In the genomic region with DNA sequence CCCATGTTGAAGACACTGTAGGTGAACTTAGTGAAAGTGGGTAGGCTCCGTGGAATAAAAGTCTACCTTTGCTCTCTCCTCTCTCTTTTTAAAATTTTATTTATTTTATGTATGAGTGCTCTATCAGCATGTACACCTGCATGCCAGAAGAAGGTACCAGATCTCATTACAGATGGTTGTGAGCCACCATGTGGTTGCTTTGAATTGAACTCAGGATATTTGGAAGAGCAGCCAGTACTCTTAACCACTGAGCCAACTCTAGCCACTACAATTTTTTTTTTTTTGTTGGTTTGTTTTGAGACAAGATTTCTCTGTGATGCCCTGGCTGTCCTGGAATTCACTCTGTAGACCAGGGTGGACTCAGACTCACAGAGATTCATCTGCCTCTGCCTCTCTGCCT, we compare ENCODE assay signal across 28 mouse cellular contexts. TPM values are rescaled to one million over a fixed set of nuclear protein-coding genes. Genes with fewer than 3 reads are reported as not detected.
DNase-seq lines count a peak whose midpoint lies in the region; ATAC-seq and TF ChIP-seq lines count a peak whose summit lies in the region.
"Had no signal": no experiment of that assay in that cellular context is flagged by ENCODE, and none has a peak within 500 bp of the region (broad histone marks: within the 10 kb centered on the region; RNA-seq: fewer than 3 reads in every experiment).

No protein-coding gene starts in this region.

- no peak overlapping the region for H3K9ac ChIP-seq in heart, embryonic 12.5 days
- H3K9ac ChIP-seq in liver, adult 2 months (ENCODE audit: low read depth, low read length), result no peak overlapping the region
- no peak overlapping the region for H3K9ac ChIP-seq in liver, postnatal 0 days (replicated peaks)
- H3K9ac ChIP-seq: embryonic facial prominence, embryonic 15.5 days; forebrain, embryonic 12.5 days; forebrain, postnatal 0 days; hindbrain, embryonic 14.5 days; limb, embryonic 13.5 days; liver, embryonic 14.5 days; lung, embryonic 14.5 days had no signal

- H3K4me2 ChIP-seq in heart, embryonic 12.5 days, result no peak overlapping the region
- no peak overlapping the region for H3K4me2 ChIP-seq in liver, postnatal 0 days (ENCODE audit: low read depth, low read length)
- H3K4me2 ChIP-seq: embryonic facial prominence, embryonic 15.5 days; forebrain, embryonic 12.5 days; hindbrain, embryonic 14.5 days; limb, embryonic 13.5 days; lung, embryonic 14.5 days had no signal

- no peak for TF ChIP-seq CTCF in liver, adult 2 months (IDR thresholded peaks at IDR 0.05; ENCODE audit: low read depth, low read length)
- no peak for TF ChIP-seq CTCF in liver, postnatal 0 days (IDR thresholded peaks at IDR 0.05; ENCODE audit: low read depth)

- no peak for DNase-seq in heart, postnatal 25 days (ENCODE audit: low spot score)
- DNase-seq in liver, adult 2 months (ENCODE audit: extremely low read depth, low read depth, low spot score), result peak; percentile 49
- DNase-seq in liver, postnatal 0 days, result no peak
- DNase-seq in cerebellum, adult 8-10 months, result peak; percentile 64
- peak; percentile 23 to 31 for DNase-seq in layer of hippocampus, postnatal 36 days
- DNase-seq in thymus, postnatal 10 days (ENCODE audit: low spot score in 2 of 2), result no peak
- DNase-seq in spleen, adult 18-20 months, result no peak
- DNase-seq: adrenal gland, postnatal 14 days; forebrain, postnatal 0 days; gastrocnemius, postnatal 14 days; heart, adult 11 months; heart, postnatal 4 days; kidney, adult 9 months; kidney, postnatal 10 days; lung, embryonic 14.5 days; lung, postnatal 14 days; right cerebral cortex, adult 18-20 months; right cerebral cortex, postnatal 4 days had no signal

- no peak overlapping the region for H3K4me3 ChIP-seq in heart, embryonic 12.5 days
- H3K4me3 ChIP-seq in liver, adult 2 months (ENCODE audit: insufficient read depth, low read depth, low read length), result no peak overlapping the region
- H3K4me3 ChIP-seq in liver, postnatal 0 days (ENCODE audit: low read depth, low read length), result no peak overlapping the region
- H3K4me3 ChIP-seq: embryonic facial prominence, embryonic 10.5 days; embryonic facial prominence, embryonic 15.5 days; forebrain, embryonic 12.5 days; heart, embryonic 10.5 days; limb, embryonic 13.5 days had no signal

- H3K27me3 ChIP-seq in heart, embryonic 12.5 days (replicated peaks), result no peaks in the 10 kb centered on the region
- H3K27me3 ChIP-seq in liver, adult 2 months (ENCODE audit: control insufficient read depth, insufficient read depth, low read length), result no peaks in the 10 kb centered on the region
- H3K27me3 ChIP-seq in liver, postnatal 0 days (ENCODE audit: insufficient read depth, low read length), result no peaks in the 10 kb centered on the region
- H3K27me3 ChIP-seq: embryonic facial prominence, embryonic 15.5 days; forebrain, embryonic 12.5 days; limb, embryonic 13.5 days had no signal

- H3K9me3 ChIP-seq in heart, embryonic 12.5 days (replicated peaks), result no peaks in the 10 kb centered on the region
- H3K9me3 ChIP-seq in liver, postnatal 0 days (ENCODE audit: low read length), result no peaks in the 10 kb centered on the region
- H3K9me3 ChIP-seq: embryonic facial prominence, embryonic 10.5 days; embryonic facial prominence, embryonic 15.5 days; forebrain, embryonic 12.5 days; heart, embryonic 10.5 days; limb, embryonic 13.5 days had no signal

- peaks cover 27% of the 10 kb centered on the region for H3K4me1 ChIP-seq in heart, embryonic 12.5 days (replicated peaks)
- H3K4me1 ChIP-seq in liver, adult 2 months (ENCODE audit: control insufficient read depth, insufficient read depth, low read length), result peaks cover 32% of the 10 kb centered on the region
- H3K4me1 ChIP-seq in liver, postnatal 0 days (ENCODE audit: insufficient read depth), result peaks cover 16% of the 10 kb centered on the region

- peaks cover 8% of the 10 kb centered on the region; the same call in 1 of the 2 replicates for H3K36me3 ChIP-seq in heart, embryonic 12.5 days
- H3K36me3 ChIP-seq in liver, adult 2 months (ENCODE audit: control insufficient read depth, insufficient read depth, low read length), result no peaks in the 10 kb centered on the region
- no peaks in the 10 kb centered on the region; the same call in 1 of the 2 replicates for H3K36me3 ChIP-seq in liver, postnatal 0 days (replicated peaks; ENCODE audit: insufficient read depth, low read length)
- H3K36me3 ChIP-seq: embryonic facial prominence, embryonic 15.5 days; forebrain, embryonic 12.5 days; limb, embryonic 13.5 days had no signal

- TF ChIP-seq POLR2A in liver, adult 2 months (IDR thresholded peaks at IDR 0.05; ENCODE audit: extremely low read depth, insufficient read depth, low read length), result no peak

- peaks cover 40% of the 10 kb centered on the region for H3K79me2 ChIP-seq in liver, adult 2 months (ENCODE audit: control insufficient read depth, insufficient read depth, low read length)

- peak overlapping the region; percentile 43; the same call in 1 of the 2 replicates for H3K27ac ChIP-seq in heart, embryonic 12.5 days (ENCODE audit: poor library complexity, severe bottlenecking)
- H3K27ac ChIP-seq in liver, adult 2 months (replicated peaks; ENCODE audit: insufficient read depth, low read depth, low read length), result no peak overlapping the region
- no peak overlapping the region for H3K27ac ChIP-seq in liver, postnatal 0 days (ENCODE audit: low read depth)
- H3K27ac ChIP-seq: embryonic facial prominence, embryonic 10.5 days; embryonic facial prominence, embryonic 15.5 days; forebrain, embryonic 12.5 days; heart, embryonic 10.5 days; hindbrain, embryonic 14.5 days; limb, embryonic 13.5 days; liver, embryonic 14.5 days had no signal

- intact Hi-C loops in heart, postnatal 25 days (cut with DNase I), result no loop called here

- 95% methylated on average over 1 of the region's 1 CpGs for WGBS in heart, embryonic 12.5 days
- 42% methylated on average over 1 of the region's 1 CpGs for WGBS in liver, adult 2 months
- WGBS in liver, postnatal 0 days (ENCODE audit: insufficient replicate concordance), result 73% methylated on average over 1 of the region's 1 CpGs

- no peak for TF ChIP-seq EP300 in liver, postnatal 0 days (IDR thresholded peaks at IDR 0.05; ENCODE audit: low read depth)

- no peak for ATAC-seq in heart, embryonic 12.5 days (ENCODE audit: insufficient number of reproducible peaks, low FRiP score)
- no peak for ATAC-seq in liver, postnatal 0 days
- ATAC-seq: forebrain, postnatal 0 days; intestine, postnatal 0 days; midbrain, embryonic 16.5 days had no signal

RNA-seq across cellular contexts. Expression of a gene that starts 23.1 kb away (rescaled TPM):
- 136 and 141 TPM in 2 replicates for polyA plus RNA-seq in heart, embryonic 12.5 days (2016; fragmentation: Nextera tagmentation; extraction: Ambion mirVana)
- 10 to 100 TPM; 80.9 to 84.4 TPM for total RNA-seq in heart, postnatal 25 days (2021)
- total RNA-seq in liver, adult 2 months (2014; rRNA removed), result 39.5 and 46.2 TPM in 2 replicates
- polyA plus RNA-seq in liver, adult 2 months (2012; rRNA removed), result 30.5 and 32.9 TPM in 2 replicates
- polyA plus RNA-seq in liver, postnatal 0 days (2015; fragmentation: Nextera tagmentation; extraction: Ambion mirVana), result 26.0 and 29.4 TPM in 2 replicates
- 100 to 1,000 TPM; 148 to 152 TPM for total RNA-seq in layer of hippocampus, postnatal 36 days (2021)

RNA-seq across cellular contexts. Expression of a gene that starts 58.7 kb away (rescaled TPM):
- polyA plus RNA-seq in heart, embryonic 12.5 days (2016; fragmentation: Nextera tagmentation; extraction: Ambion mirVana), result 332 and 336 TPM in 2 replicates
- total RNA-seq in heart, postnatal 25 days (2021), result 100 to 1,000 TPM; 854 to 889 TPM
- total RNA-seq in liver, adult 2 months (2014; rRNA removed), result 191 and 201 TPM in 2 replicates
- 199 and 205 TPM in 2 replicates for polyA plus RNA-seq in liver, adult 2 months (2012; rRNA removed)
- 196 and 199 TPM in 2 replicates for polyA plus RNA-seq in liver, postnatal 0 days (2015; fragmentation: Nextera tagmentation; extraction: Ambion mirVana)
- 100 to 1,000 TPM; 228 to 253 TPM for total RNA-seq in layer of hippocampus, postnatal 36 days (2021)

RNA-seq across cellular contexts. Expression of a gene that starts 58.8 kb away (rescaled TPM):
- polyA plus RNA-seq in heart, embryonic 12.5 days (2016; fragmentation: Nextera tagmentation; extraction: Ambion mirVana), result 27.0 and 27.3 TPM in 2 replicates
- 10 to 100 TPM; 18.0 to 22.2 TPM for total RNA-seq in heart, postnatal 25 days (2021)
- 9.0 and 9.3 TPM in 2 replicates for total RNA-seq in liver, adult 2 months (2014; rRNA removed)
- 12.7 and 13.5 TPM in 2 replicates for polyA plus RNA-seq in liver, adult 2 months (2012; rRNA removed)
- 8.7 and 9.8 TPM in 2 replicates for polyA plus RNA-seq in liver, postnatal 0 days (2015; fragmentation: Nextera tagmentation; extraction: Ambion mirVana)
- 10 to 100 TPM; 34.0 to 44.0 TPM for total RNA-seq in layer of hippocampus, postnatal 36 days (2021)

Comparison
In these comparisons a context has a peak if more than half of its experiments do, and no peak if none do; other contexts are left out.
1. DNase-seq: peak in liver, adult 2 months (single experiment), cerebellum, adult 8-10 months (single experiment) and layer of hippocampus, postnatal 36 days (2 of 2); none in heart, postnatal 25 days (single experiment), liver, postnatal 0 days (single experiment), thymus, postnatal 10 days (0 of 2) and spleen, adult 18-20 months (0 of 2).